Mouse (Mus musculus) forebrain, embryonic 16.5 days (tissue): ENCODE data around the gene Fzd4. TPM values are rescaled to one million over a fixed set of nuclear protein-coding genes. Genes with fewer than 3 reads are reported as not detected.

Experiments used
- ATAC-seq: fragments of 200-750 bp; cut with Nextera tagmentation; 2 replicates; pipeline ENCODE4 v1.8.0; 2017; ENCODE audit warnings: mild to moderate bottlenecking, moderate library complexity
- H3K27ac ChIP-seq: fragments of 300-500 bp; sonication (generic); 2 replicates; pipeline ENCODE4 v1.5.1; 2014; ENCODE audit warnings: low read length, control low read depth
- H3K27me3 ChIP-seq: fragments of 300-500 bp; sonication (generic); replicated peaks from 2 replicates; pipeline ENCODE4 v1.6.1; 2014; ENCODE audit warnings: low read length; ENCODE audit not compliant: control insufficient read depth, insufficient read depth
- H3K36me3 ChIP-seq: fragments of 300-500 bp; sonication (generic); 2 replicates; pipeline ENCODE4 v1.6.1; 2014; ENCODE audit not compliant: control insufficient read depth, insufficient read depth
- H3K4me1 ChIP-seq: fragments of 300-500 bp; sonication (generic); replicated peaks from 2 replicates; pipeline ENCODE4 v1.6.1; 2014; ENCODE audit warnings: low read length; ENCODE audit not compliant: control insufficient read depth, insufficient read depth
- H3K4me2 ChIP-seq: fragments of 300-500 bp; sonication (generic); 2 replicates; pipeline ENCODE4 v1.6.1; 2014; ENCODE audit warnings: mild to moderate bottlenecking, low read length, control low read depth
- H3K4me3 ChIP-seq: fragments of 300-500 bp; sonication (generic); replicated peaks from 2 replicates; pipeline ENCODE4 v1.5.1; 2014; ENCODE audit warnings: mild to moderate bottlenecking, low read length, control low read depth
- H3K9ac ChIP-seq: fragments of 300-500 bp; sonication (generic); replicated peaks from 2 replicates; pipeline ENCODE4 v1.6.1; 2014; ENCODE audit warnings: low read depth, low read length, control low read depth
- H3K9me3 ChIP-seq: fragments of 300-500 bp; sonication (generic); 2 replicates; pipeline ENCODE4 v1.6.1; 2016; ENCODE audit warnings: low read length; ENCODE audit not compliant: control insufficient read depth
- WGBS: fragments of 180-500 bp; shearing (Covaris S2); extraction: QIAGEN DNeasy Blood & Tissue Kit; methylation state at CpG from one replicate; pipeline ENCODE4 v1.1.7; 2014; 5-methylcytosine and 5-hydroxymethylcytosine counted together
- polyA plus RNA-seq: library from polyadenylated mRNA; unstranded; fragments of >200 nt; fragmentation: Nextera tagmentation; extraction: Ambion mirVana; gene quantifications from 2 replicates; pipeline ENCODE4 v1.2.1, GENCODE M21; 2015

Fzd4 gene
- polyA plus RNA-seq = 1.6 and 2.1 TPM in 2 replicates

- Histone ChIP-seq H3K4me1 (peaks cover 18% of the 10 kb centered on the region), H3K4me3 (peak within 1 kb of the TSS; percentile 70), H3K9ac (peak within 1 kb of the TSS; percentile 75), H3K27me3 (peaks cover 2% of the 10 kb centered on the region; the same call in 1 of the 2 replicates), H3K36me3 (no peaks in the 10 kb centered on the region), H3K9me3 (no peaks in the 10 kb centered on the region), H3K4me2 (peak within 1 kb of the TSS; percentile 100), H3K27ac (peak within 1 kb of the TSS; percentile 49)
- WGBS = 0% methylated on average over 57 of the region's 62 CpGs
- peak; percentile 94 for ATAC-seq
These were observed at the start of gene Fzd4, which contains the start of gene Tmem135 for GRCm38 (mm10) chr7:89404081-89404733. Gene Fzd4, plus strand, starts transcription at chr7:89404355. Gene Tmem135, minus strand, starts transcription at chr7:89404222.

GRCm38 (mm10) chr7:89355519-89356255 lies 48.5 kb upstream of the Fzd4 start:
- no peak overlapping the region for H3K4me2 ChIP-seq
- H3K4me1 ChIP-seq = no peaks in the 10 kb centered on the region
- H3K9me3 ChIP-seq = no peaks in the 10 kb centered on the region
- ATAC-seq = no peak
- WGBS = 76% methylated on average over 8 of the region's 8 CpGs
- no peaks in the 10 kb centered on the region for H3K36me3 ChIP-seq
- no peak overlapping the region for H3K4me3 ChIP-seq
- H3K27me3 ChIP-seq = no peaks in the 10 kb centered on the region
- H3K27ac ChIP-seq = no peak overlapping the region
- H3K9ac ChIP-seq = no peak overlapping the region

GRCm38 (mm10) chr7:89356307-89356706 lies 47.8 kb upstream of the Fzd4 start:
- no peak for ATAC-seq
- H3K27me3 ChIP-seq = no peaks in the 10 kb centered on the region
- WGBS = 72% methylated on average over 4 of the region's 4 CpGs

GRCm38 (mm10) chr7:89363975-89364374 lies 40.2 kb upstream of the Fzd4 start:
- WGBS = 86% methylated on average over 5 of the region's 5 CpGs
- no peak overlapping the region for H3K4me3 ChIP-seq
- H3K9me3 ChIP-seq = no peaks in the 10 kb centered on the region
- H3K27me3 ChIP-seq = no peaks in the 10 kb centered on the region
- 0 out of 2 replicates have a peak, but pooled peaks cover 5% of the 10 kb centered on the region for H3K4me1 ChIP-seq
- H3K4me2 ChIP-seq = no peak overlapping the region
- H3K9ac ChIP-seq = no peak overlapping the region
- no peaks in the 10 kb centered on the region for H3K36me3 ChIP-seq
- no peak overlapping the region for H3K27ac ChIP-seq
- no peak for ATAC-seq

More at GRCm38 (mm10) chr7:89356307-89356706, 47.8 kb upstream of the Fzd4 start:
- Histone ChIP-seq H3K9me3 (no peaks in the 10 kb centered on the region), H3K4me2 (no peak overlapping the region), H3K4me3 (no peak overlapping the region), H3K9ac (no peak overlapping the region), H3K4me1 (no peaks in the 10 kb centered on the region), H3K36me3 (no peaks in the 10 kb centered on the region), H3K27ac (no peak overlapping the region)

DNA sequence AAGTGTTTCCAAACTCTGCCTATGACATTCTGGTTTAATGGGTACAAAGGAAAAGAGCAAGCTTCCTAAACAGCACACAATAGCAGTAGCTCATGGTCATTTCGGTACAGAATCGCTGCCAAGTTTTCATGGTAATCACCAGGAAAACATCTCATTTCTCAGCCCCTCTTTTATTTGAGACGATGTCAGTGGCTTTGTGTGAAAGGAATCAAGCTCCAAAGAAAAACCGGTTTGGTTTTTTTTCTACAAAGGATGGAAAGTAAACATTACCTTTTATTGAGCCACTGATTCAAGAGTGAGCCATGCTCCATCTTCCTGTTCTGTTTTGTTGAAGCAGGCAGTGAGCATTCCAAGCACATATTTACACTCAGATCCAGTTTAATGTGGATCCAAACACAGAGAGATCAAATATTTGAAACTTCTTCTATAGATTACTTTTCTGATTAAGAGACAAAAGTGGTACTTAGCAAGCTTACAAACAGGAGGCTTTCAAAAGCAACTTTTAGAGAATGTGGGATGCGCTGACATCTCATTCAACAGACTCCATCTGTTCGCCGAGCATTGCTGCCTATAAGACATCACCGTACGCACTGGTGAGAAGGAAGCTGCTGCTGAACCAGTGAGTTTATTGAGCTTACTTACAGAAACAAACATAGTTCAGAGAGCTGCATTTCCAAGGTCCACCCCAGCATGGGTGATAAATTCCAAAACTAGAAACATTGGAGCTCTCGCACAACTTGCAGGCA lies 38.8 kb upstream of the Fzd4 start:
- H3K27me3 ChIP-seq = no peaks in the 10 kb centered on the region
- H3K4me1 ChIP-seq = 0 out of 2 replicates have a peak, but pooled peaks cover 5% of the 10 kb centered on the region
- H3K9me3 ChIP-seq = no peaks in the 10 kb centered on the region
- no peak overlapping the region for H3K9ac ChIP-seq
- H3K4me2 ChIP-seq = no peak overlapping the region
- H3K36me3 ChIP-seq = no peaks in the 10 kb centered on the region
- peak; percentile 61; the same call in 1 of the 2 replicates for ATAC-seq
- WGBS = 41% methylated on average over 10 of the region's 10 CpGs
- H3K4me3 ChIP-seq = no peak overlapping the region
- H3K27ac ChIP-seq = no peak overlapping the region

DNA sequence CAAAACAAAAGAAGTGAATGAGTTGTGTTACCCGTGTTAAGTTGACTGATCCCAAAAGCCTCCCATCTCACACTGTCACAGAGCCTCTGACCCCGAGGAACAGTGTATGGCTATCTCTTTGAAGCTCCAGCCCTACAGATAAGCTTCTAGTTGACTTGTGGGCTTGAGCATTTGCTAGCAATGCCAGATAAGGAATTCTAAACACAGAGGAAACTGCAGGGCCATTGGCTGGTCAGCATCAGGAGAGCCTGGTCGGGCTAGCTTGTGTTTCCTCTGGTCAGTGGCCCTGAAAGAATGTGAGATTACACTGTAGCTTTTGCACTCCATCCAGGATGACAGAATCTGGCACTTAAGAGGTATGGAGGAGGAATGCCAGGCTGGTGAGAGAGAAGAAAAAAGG lies 36.5 kb upstream of the Fzd4 start:
- no peaks in the 10 kb centered on the region for H3K9me3 ChIP-seq
- no peak overlapping the region for H3K9ac ChIP-seq
- ATAC-seq = no peak
- H3K36me3 ChIP-seq = no peaks in the 10 kb centered on the region
- H3K27me3 ChIP-seq = no peaks in the 10 kb centered on the region
- 31% methylated on average over 3 of the region's 3 CpGs for WGBS
- H3K4me3 ChIP-seq = no peak overlapping the region
- no peak overlapping the region for H3K4me2 ChIP-seq
- H3K27ac ChIP-seq = no peak overlapping the region
- H3K4me1 ChIP-seq = 0 out of 2 replicates have a peak, but pooled peaks cover 5% of the 10 kb centered on the region

DNA sequence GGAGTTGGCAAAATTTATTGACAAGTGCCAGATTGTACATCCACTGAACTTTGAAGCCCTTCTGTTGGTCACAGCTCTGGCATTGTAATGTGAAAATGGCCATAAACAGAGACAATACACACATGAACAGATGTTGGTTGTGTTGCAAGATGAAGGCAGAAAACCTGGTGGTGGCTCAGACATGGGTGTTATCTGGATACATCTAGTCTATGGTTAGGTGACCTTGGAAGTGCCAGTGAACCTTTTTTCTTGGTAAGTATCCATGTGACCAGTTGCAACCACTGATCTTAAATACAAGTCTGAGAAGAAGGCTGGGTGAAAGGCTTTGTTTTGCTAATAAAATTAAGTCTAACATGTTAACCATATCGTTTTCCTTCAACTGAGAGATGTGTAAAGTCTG lies 34.1 kb upstream of the Fzd4 start:
- H3K4me2 ChIP-seq = no peak overlapping the region
- no peaks in the 10 kb centered on the region for H3K9me3 ChIP-seq
- no peak overlapping the region for H3K9ac ChIP-seq
- no peak overlapping the region for H3K4me3 ChIP-seq
- 81% methylated on average over 1 of the region's 1 CpGs for WGBS
- 0 out of 2 replicates have a peak, but pooled peaks cover 3% of the 10 kb centered on the region for H3K4me1 ChIP-seq
- H3K27ac ChIP-seq = no peak overlapping the region
- no peaks in the 10 kb centered on the region for H3K27me3 ChIP-seq
- ATAC-seq = no peak
- H3K36me3 ChIP-seq = no peaks in the 10 kb centered on the region

DNA sequence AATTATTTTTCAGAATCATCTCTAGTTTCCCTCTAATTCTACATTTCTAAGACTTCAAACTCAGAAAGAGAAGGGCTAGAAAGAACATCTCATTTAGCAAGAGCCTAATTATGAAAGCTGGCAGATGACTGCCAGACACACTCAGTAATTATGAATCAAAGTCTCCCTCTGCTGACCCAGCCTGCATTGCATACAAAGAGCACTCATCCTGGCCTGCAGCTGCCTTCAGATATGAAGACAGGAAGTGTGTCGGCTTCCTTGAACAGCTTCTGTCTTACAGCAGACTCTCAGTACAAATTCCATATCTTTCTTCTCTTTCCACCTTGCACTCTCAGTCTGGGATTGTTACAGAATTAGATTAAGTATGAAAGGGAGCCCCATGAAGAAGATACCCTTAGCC lies 33.2 kb upstream of the Fzd4 start:
- WGBS = 44% methylated on average over 1 of the region's 1 CpGs
- Histone ChIP-seq H3K4me1 (no peaks in the 10 kb centered on the region), H3K27ac (no peak overlapping the region), H3K9me3 (no peaks in the 10 kb centered on the region), H3K9ac (no peak overlapping the region), H3K27me3 (no peaks in the 10 kb centered on the region), H3K4me2 (no peak overlapping the region), H3K4me3 (no peak overlapping the region), H3K36me3 (no peaks in the 10 kb centered on the region)
- no peak for ATAC-seq
